Mouse (Mus musculus) lung, postnatal 10 days (tissue): ENCODE measurements at regions not wholly inside any gene's neighbourhood (a gene's known extent, or its start where the extent isn't known, plus 50 kb on each side); places are given as distances from the start of the nearest gene placed in this dataset.

ENCODE experiments used
- DNase-seq: peaks from one replicate; pipeline ENCODE4 v3.0.0; 2021

DNA sequence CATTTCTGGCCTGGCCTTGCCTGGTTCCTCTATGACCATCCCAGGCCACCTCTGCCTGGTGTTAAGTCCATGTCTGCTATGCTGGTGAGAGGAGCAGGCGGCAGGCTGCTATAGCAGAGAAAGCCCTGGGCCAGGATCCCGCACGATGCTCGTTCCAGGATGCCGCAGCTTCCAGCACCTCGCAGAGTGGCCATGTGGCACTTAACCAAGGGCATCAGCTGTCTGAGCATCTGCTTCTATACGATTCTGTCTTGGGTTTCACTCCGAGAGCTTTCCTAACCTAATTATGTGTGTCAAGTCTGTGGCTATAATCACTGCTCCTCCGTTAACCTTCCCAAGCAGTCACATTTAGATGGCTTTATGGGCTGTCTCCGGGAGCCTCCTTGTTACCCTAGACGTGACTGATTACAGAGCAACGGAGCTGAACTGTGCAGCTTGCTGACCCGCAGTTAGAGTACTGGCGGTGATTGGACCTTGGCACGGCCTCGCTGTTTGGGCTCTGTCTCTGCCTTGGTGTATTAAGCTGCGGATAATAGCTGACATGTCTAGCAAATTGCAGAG is 64.4 kb downstream of the Ackr3 start:
- DNase-seq, result no peak

DNA sequence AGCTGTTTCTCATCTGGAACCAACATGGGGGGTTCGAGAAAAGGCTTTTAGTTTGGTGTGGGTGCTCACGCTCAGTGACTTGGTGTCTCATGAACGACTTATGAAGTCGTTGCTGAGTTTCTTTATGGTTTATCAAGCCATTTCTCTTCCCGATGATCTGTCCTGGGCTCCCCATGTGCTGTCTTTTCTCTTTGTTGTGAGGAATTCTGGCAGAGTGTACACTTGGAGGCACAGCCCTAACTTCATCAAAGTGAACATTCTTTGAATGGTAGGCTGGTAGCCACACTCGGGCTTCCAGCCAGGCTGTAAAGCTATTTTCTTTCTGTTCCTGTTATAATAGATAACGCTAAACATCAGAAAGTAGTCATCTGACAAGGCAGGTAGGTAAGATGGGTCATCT is 65.2 kb downstream of the Ackr3 start:
- no peak for DNase-seq

DNA sequence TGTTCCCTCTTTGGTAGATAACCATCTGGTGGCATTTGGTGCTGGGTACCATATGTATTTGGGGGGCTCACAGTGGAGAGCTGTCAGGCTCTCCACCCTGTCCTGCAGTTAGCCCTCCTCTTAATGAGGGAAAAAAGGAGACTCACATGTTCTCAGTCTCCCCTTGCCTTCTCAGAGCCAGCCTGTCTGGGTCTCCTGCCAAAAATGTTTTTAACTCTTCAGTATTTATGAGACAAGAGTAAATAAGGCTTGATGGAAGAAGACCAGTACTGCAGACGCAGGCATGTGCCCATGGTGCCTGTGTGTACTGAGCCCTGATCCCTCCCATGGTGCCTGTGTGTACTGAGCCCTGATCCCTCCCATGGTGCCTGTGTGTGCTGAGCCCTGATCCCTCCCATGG is 66.1 kb downstream of the Ackr3 start:
- no peak for DNase-seq

DNA sequence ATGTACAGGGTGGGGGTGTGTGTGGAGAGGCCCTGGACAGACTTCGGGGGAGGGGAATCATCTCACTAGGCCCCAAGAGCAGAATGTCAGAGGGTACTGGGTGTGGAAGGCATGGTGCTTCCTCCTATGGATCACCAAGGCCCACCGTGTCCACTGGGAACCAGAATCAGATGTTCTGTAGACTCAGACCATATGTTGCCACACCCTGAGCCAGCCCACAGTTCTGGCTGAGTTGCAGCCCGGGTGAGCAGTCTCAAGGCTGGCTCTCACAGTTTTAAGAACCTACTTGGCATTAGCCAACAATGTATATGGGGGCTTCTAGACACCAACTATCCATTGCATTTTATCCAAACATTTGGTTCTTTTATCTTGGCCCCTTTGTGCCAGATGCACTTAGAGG is 67.5 kb downstream of the Ackr3 start:
- no peak for DNase-seq

DNA sequence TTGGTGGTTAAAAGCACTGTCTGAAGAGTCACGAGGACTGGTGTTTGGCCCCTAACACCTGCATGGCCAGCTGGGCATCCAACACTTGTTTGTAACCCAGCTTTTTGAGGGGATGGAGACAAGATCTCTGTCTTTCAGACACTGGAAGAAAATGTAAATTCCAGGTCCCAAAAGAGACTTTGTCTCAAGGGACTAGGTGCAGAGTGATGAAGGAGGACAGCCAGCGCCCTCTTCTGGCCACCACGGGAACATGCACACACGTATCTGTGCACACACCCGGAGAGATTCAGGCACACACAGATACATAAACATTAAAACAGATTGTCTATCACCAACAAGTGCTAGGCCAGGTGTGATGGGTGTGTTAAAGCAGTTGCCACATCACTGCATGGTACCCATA is 68.6 kb downstream of the Ackr3 start:
- DNase-seq, result no peak

DNA sequence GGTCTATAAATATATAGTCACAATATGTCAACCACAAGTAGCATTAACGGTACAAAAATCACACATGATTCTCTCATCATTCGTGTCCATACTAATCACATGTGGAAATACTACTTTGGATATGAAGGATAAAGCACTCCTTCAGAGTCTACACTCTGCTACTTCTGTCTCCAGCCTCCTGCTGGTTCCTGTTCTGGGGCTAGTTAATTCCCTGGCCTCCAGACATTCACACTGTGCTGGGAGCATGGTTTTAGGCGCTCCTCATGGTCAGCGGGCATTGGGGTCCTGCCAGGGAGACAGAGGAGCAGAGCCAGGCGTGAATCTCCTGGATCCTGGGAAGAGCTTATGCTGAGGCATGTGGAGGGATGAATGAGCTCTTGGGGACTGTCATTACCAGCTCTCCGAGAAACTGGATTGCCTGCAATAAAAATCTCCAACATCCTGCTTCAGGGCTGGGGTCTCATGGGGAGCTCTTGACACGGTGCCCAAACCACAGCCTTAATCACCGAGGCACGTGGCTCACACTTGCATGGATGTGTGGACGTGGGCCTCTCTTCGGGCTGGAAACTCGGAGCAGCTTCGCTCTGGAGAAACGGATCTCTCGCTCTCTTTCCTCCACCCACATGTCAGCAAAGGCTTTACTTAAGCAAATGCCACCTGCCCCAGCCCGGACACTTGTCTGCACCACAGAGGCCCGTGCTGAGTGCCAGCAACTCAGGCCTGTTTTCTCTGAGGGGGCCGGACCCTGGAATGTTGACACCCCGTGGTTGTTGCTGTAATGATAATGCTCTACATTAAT is 69.2 kb downstream of the Ackr3 start:
- no peak for DNase-seq

DNA sequence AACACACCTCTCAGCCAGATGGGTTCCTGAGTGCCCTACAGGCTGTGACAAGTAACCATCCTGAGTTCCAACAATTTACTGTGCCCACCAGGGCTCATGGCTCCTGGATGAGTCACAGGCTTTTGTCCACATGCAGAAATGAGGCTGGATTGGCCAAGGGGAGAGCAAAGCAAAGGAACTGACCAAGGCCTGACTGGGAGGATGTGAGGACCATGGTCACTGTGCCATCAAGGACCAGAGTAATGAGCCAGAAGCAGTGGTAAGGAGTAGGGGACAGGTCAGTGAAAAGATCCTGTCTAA is 69.8 kb downstream of the Ackr3 start:
- no peak for DNase-seq

DNA sequence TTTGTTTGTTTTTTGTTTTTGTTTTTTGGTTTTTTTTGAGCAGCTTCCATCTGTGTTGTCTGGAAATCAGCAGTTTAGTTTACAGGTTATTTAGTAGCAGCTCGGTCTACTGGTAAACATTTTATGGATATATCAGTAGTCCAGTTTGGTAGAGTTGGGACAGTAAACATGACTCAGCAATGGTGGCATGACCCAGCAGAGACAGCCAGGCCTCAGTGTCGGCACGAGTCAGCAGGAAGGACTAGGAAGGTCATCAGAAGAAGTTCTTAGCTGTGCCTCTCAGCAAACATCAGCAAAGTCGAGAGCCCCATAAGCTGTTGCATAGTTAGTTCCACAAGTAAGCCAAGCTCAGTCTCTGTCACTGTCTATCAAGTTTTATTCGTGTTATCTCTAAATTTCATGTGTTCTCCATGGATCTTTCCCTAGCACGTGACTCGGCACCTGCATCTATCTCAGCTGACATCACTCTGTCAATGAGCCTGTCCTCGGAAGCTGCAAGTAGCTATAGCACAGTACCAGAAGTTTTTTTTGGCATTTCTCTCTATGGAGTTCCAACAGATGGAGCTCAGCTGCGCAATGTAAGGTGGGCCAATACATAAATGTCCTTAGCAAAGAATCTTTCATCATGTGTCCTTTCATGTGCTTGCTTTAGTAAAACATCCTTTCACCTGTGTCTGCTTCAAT is 71.3 kb downstream of the Ackr3 start:
- DNase-seq, result no peak

DNA sequence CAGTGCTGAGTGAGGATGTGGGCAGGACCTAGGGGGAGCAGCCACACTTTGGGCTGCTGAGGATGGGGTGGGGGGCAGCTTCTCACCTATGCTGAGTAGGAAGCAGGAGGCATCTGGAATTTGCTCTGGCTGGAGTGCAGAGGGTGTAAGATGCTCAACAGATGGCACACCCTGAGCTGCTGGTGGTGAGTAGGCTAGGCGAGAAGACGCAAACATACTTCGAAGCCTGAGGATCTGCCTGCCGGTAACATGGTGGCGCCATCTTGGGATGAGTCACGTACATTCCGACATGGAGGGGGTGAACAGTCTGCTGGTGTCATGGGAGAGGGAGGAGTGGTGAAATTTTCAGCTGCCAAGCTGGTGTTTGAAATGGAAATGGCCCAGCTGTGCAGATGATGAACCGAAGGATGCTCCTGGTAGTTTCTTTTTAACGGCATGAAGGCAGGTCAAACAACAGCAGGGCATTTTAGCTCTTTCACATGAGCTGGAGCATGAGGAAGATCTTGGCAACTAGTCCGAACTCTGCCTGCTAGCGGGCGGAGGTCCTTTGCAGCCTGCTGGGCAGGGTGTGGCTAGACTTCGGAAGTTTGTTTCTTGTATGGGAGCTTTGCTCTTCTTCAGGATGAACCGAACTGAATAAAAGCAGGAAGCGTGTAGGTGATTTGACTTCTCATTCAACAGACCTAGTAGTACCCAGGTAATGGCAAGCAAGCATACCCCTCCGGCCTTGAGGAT is 72.2 kb downstream of the Ackr3 start:
- peak; percentile 28 for DNase-seq

DNA sequence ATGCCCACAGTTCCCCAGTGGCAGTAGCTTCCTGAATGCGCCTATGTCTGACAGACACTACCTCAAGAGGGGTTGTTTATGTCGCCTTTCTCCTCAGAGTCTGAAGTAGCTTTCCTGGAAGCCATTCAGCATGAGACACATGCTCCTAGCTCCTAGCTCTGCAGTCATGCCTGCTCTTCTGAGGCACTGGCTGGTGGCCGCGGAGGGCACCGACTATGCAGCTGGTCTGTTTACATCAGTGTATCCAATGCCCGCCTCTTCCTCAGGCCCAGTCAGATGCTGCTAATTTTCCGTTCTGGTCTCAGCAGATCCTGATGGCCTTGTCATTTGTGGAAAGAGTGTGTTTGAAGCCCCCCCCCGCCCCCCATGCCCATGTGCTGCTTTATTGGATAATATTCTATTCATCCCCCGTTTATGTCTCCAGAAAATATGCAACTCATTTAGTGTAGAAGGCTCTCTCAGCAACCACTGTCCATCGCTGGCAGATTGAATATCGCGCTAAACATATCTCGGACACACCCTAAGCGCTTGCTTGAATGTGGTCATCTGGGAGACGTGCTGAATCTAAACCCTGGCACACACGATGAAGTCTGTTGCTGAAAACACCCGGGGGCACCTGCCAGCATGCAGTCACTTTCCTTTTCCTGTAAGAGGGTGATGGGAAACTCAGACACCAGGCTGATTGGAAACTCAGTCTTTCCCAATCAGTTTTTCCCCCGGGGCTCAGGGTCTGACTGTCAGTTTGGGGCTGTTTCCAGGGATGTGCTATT is 73.9 kb downstream of the Ackr3 start:
- peak; percentile 39 for DNase-seq

DNA sequence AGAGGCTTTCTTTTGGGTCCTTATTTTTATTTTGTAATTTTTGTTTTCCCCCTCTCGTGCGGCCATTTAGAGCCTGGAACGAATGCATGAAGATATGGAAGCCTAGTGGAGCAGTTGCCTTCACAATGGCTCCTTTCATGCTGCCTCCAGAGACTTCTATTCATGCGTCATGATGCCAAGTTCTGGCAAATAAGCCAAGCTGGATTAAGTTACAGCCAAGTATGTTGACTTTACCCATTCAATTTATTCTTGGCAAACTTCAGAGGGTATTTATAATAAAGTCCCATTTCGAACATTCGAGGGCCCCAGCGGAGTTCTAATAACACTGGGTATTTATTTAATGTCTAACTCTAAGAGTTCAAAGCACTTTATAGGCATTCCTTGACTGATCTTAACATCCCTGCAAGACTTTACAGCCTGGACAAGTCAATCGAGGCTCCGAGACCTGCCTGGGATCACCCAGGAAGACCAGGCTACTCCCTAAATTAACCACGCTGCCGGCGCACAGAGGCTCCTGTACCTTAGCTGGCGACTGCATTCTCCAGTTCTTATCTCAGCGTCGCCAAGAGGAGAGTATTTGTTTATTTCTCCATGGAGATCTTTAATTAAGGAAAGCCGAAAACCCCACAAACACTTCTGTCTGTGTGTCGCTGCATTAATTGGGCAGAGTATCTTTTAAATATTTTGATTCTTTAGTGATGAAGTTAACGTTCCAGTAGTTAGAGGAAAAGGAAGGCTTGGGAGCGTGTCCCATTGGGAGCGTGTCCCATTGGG is 75.5 kb downstream of the Ackr3 start:
- DNase-seq, result no peak

DNA sequence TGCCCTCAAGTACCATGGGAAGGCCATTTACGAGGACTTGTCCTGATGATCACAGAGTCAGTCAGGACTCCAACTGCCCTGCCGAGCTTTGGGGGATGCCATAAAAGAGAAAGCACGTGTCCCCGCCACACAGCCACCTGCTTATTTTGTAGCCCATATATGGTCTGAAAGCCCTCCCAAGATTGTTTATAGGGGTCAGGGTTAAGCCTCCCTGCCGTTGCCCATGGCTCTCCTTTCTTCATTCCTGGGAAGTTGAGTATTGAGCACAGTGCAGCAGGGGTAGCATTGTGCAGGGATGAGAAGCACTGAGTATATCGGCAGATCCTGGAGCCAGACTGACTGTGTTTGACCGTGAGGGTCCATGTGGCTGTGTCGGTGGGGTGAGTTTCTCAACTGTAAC is 76.4 kb downstream of the Ackr3 start:
- no peak for DNase-seq

DNA sequence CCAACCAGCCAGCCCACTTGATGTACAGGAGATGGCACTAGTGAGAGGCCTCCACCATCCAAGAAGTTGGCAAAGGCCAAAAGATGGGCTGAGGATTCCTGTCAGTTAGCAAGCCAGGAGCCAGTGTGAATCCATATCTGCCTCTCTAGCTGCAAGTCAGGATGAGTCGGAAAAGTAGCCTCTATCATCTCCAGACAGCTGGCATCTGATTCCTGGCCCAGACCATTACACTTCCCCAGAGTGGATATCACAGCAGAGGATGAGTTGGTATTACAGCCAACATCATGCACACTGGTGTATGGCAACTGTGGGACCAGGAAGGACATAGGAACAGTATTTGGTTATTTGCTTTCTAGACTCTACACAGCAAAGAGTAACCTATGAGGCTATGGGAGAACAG is 77.5 kb downstream of the Ackr3 start:
- no peak for DNase-seq

DNA sequence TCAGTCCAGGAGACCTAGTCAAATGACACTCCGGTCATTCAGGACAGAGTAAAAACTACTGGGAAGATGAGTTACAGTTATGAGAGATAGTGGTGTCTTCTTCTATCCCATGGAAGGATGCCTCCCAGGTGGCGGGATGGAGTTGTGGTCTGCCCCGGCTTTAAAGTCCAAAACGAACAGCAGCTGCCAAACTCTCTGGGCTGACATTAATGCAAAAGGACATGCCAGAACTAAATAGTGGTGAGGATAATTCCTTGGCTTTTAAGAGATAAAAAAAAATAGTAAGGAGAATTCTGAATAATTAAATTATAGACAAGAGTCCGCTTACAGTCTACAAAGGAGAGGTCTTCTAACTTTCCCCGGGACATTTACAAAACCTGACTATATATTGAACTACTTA is 78.2 kb downstream of the Ackr3 start:
- no peak for DNase-seq

DNA sequence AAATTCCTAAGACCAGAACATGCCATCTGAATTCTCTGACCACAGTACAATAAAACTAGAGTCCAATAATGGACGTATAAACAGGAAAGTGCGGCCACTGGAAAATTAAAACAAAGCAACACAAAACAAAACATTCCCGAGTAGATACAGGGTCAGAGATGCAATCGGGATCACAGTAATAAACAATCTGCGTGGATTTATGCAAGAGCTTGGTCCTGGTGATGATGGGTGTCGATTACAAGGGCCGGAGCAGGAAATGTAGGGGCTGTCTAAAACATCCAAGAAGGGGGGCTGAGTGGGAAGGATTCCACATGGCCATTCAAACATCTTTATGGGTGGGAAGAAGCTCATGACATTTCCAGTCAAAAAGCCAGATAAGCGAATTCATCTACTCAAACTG is 78.6 kb downstream of the Ackr3 start:
- DNase-seq, result peak; percentile 59

DNA sequence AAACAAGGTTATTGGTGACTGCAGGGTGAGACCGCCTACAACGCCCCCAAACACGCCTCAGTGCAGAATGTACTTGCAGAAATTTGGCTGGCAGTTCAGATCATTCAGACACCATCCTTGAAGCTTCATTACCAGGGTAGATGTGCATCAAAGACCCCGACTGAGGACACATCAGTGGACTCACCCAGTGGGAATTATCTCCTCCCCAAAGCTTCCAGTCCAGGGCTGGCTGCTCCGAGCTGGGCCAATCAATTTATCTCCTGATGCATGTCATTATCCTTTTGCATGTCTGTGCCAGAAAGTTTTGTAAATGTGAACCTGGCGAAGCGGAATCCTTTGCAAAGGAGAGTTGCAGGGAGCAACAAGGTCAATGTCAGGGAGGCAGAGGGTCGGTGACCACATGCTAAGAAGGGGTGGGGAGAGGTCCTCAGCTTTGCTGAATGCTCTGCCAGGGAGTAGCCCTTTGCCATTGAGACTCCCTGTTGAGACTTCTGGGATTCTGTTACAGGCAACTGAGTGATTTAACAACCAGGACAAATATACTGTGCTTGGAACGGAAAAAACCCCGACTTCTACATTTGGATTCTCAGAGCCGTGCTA is 79.5 kb downstream of the Ackr3 start:
- DNase-seq, result no peak

DNA sequence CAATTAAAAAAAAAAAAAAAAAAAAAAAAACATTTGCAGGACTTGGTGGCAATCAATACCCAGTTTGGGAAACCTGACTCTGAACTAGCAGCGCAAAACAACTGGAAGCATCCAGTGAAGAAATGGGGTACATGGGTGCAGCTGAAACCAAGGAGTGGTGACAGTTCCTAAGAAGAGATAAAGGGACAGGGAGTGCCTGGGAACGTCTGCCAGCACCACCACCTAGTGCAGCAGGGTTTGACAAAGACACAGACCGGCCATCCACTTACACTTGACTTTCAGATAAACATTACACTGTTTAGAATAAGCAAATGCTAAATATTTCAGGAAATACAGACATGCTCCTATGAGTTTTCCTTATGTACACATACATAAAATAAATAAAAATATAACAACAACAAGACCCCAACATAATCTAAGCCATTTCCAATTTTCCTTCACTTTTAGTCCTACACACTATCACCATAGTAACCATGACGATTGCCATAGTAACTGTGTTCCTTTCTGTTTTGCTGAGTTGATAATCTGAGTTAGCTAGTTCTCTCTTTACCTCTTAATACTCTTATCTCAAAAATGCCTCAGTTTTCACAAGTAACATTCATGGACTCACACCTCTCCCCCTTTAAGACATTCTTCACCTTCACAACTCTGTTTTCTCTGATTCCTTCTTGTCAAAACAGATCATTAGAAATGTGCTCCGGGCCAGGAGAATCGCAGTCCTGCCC is 80.3 kb downstream of the Ackr3 start:
- no peak for DNase-seq

DNA sequence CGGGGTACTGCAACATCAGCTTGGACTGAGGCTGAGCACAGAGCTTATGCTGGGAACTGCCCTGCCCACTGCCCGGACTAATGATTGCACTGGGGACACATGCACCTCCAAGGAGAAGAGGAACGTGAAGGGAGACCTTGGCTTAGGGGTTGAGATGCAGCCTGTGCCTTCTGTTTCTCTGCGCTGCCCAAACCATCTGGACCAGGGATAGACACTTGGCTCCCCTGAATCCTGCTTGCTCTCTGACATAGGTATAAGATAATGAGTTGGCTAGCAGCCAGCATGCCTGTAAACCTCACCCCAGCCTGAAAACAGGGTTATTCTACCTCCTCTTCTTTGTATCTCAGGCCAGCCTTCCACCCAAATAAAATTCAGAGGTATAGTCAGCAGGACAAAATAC is 81.5 kb downstream of the Ackr3 start:
- DNase-seq, result no peak

DNA sequence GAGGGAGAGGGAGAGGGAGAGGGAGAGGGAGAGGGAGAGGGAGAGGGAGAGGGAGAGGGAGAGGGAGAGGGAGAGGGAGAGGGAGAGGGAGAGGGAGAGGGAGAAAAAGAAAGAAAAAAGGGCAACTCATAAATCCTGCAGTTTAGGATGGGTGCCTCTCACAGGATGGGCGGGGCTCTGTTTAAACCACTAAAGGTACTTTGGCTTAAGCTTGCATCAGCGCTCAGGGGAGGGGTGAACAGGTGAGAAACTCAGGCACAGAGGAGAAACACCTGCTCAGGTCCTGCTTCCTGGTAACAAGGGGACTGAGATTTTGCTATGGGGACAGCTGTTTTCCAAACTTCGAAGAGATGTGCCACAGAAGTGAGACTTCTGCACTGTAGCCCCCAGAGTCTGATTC is 83.5 kb downstream of the Ackr3 start:
- no peak for DNase-seq

DNA sequence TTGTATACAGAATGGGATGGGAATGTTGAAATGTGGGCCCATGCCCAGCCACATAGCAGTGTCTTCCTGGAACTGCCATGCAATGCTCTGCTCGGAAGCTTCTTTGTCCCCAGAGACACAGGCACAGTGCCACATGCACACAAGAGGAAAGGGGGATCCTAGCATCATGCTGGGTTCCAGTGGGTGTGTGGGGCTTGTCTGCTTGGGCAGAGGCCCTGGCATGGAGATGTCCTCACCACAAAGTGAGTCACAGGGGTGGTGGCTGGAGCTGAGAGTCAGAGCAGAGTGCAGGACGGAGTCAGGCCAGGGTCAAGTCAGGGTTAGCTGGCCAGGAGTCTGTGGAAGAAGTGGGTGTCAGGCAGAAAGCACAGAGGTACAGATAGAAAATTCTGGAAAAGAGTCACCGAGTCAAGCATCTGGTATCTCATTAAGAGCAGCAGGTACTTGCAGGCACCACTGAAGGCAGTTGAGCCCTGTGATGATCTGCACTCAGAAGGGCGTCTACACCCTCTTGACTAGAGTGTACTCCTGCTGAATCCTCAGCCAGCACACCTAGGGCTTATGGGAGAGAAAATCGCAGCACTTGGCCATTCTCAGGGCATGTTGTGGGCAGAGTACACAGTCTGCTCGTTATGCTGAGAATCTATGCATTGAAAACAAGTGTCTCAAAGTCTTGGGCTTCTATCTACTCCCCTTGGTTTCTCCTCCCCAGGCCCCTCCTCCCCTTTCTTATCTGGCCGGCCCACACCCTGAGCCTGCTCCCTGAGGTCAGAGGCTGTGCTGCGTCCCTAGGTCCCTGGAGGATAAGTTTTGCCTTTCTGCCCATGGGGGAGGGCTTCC is 85.3 kb downstream of the Ackr3 start:
- peak; percentile 39 for DNase-seq
